In the genomic region with DNA sequence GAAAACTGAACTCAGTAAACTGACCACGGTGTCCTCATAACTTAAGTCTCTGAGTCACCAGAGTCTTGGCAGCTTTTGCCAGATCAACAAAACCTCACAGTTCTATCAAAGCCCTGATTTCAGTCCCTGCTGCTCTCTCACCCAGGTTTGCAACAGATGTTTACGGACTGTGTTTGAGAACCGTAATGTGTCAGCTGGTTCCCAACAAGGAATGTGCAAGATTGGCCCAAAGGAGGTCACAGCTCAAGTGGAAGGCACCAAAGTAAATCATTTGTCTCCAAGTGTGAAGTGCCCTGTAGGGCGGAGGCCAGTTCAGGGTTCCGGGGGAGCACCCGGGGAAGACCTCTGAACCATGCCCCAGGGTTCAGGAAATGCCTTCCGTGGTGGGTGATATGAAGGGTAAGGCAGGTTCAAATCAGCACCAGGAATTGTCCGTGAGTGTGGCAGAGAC, we compare ENCODE assay signal across 9 mouse cellular contexts. TPM values are rescaled to one million over a fixed set of nuclear protein-coding genes. Genes with fewer than 3 reads are reported as not detected.
A peak's percentile ranks its signal among the peaks of the same experiment; 100 is the strongest.
DNase-seq lines count a peak whose midpoint lies in the region; ATAC-seq and TF ChIP-seq lines count a peak whose summit lies in the region.
"Had no signal": no experiment of that assay in that cellular context is flagged by ENCODE, and none has a peak within 500 bp of the region (broad histone marks: within the 10 kb centered on the region; RNA-seq: fewer than 3 reads in every experiment).

No protein-coding gene starts in this region.

- WGBS in heart, postnatal 0 days, result 53% methylated on average over 8 of the region's 8 CpGs
- 51% methylated on average over 8 of the region's 8 CpGs for WGBS in limb, embryonic 10.5 days

- H3K36me3 ChIP-seq in heart, postnatal 0 days (replicated peaks; ENCODE audit: control insufficient read depth, insufficient read depth, low read length), result no peaks in the 10 kb centered on the region
- no peaks in the 10 kb centered on the region for H3K36me3 ChIP-seq in limb, embryonic 10.5 days
- H3K36me3 ChIP-seq: midbrain, embryonic 12.5 days had no signal

- H3K9ac ChIP-seq in heart, postnatal 0 days (replicated peaks; ENCODE audit: low read depth, low read length), result no peak overlapping the region
- H3K9ac ChIP-seq: midbrain, embryonic 12.5 days had no signal

- H3K4me3 ChIP-seq in heart, postnatal 0 days (ENCODE audit: low read depth, low read length), result no peak overlapping the region
- H3K4me3 ChIP-seq in limb, embryonic 10.5 days, result no peak overlapping the region
- H3K4me3 ChIP-seq: midbrain, embryonic 12.5 days had no signal

- no peaks in the 10 kb centered on the region for H3K27me3 ChIP-seq in heart, postnatal 0 days (ENCODE audit: control insufficient read depth, insufficient read depth, low read length)
- no peaks in the 10 kb centered on the region for H3K27me3 ChIP-seq in limb, embryonic 10.5 days (ENCODE audit: low read depth, poor library complexity, severe bottlenecking)
- H3K27me3 ChIP-seq: midbrain, embryonic 12.5 days had no signal

- peak overlapping the region; percentile 70 for H3K27ac ChIP-seq in heart, postnatal 0 days (ENCODE audit: low read depth)
- peak overlapping the region; percentile 74 for H3K27ac ChIP-seq in limb, embryonic 10.5 days

- TF ChIP-seq POLR2A in brain, embryonic 14.5 days (IDR thresholded peaks at IDR 0.05; ENCODE audit: borderline replicate concordance, extremely low read depth, insufficient read depth, insufficient read length, poor library complexity, severe bottlenecking), result no peak

- no peaks in the 10 kb centered on the region for H3K9me3 ChIP-seq in heart, postnatal 0 days (replicated peaks; ENCODE audit: control insufficient read depth, low read length)
- no peaks in the 10 kb centered on the region for H3K9me3 ChIP-seq in limb, embryonic 10.5 days (replicated peaks)
- H3K9me3 ChIP-seq: midbrain, embryonic 12.5 days had no signal

- peaks cover 19% of the 10 kb centered on the region for H3K4me1 ChIP-seq in heart, postnatal 0 days (ENCODE audit: control insufficient read depth, insufficient read depth)
- peaks cover 22% of the 10 kb centered on the region for H3K4me1 ChIP-seq in limb, embryonic 10.5 days

- TF ChIP-seq EP300 in heart, postnatal 0 days (IDR thresholded peaks at IDR 0.05; ENCODE audit: low read depth), result no peak

- TF ChIP-seq CTCF in brain, embryonic 14.5 days (IDR thresholded peaks at IDR 0.05; ENCODE audit: borderline replicate concordance, extremely low read depth, insufficient read depth, insufficient read length), result no peak
- no peak for TF ChIP-seq CTCF in heart, postnatal 0 days (IDR thresholded peaks at IDR 0.05; ENCODE audit: low read depth)

- DNase-seq in adrenal gland, adult 2 months, result peak; percentile 70
- no peak for DNase-seq in adrenal gland, postnatal 4 days (ENCODE audit: low spot score in 2 of 2)
- DNase-seq in brain, embryonic 14.5 days (ENCODE audit: low read depth), result peak; percentile 53
- peak; percentile 48 for DNase-seq in heart, postnatal 0 days (ENCODE audit: low spot score)
- no peak for DNase-seq in limb, embryonic 10.5 days (ENCODE audit: low spot score)
- DNase-seq in spleen, postnatal 14 days (ENCODE audit: low spot score in 2 of 2), result no peak
- no peak for DNase-seq in frontal cortex, postnatal 25 days (ENCODE audit: low spot score in 2 of 2)
- DNase-seq in embryo, embryonic 9.5 days (ENCODE audit: extremely low spot score), result no peak

- peak; percentile 38; the same call in 1 of the 2 replicates for ATAC-seq in heart, postnatal 0 days (ENCODE audit: insufficient read depth, low read depth)

- no peak overlapping the region for H3K4me2 ChIP-seq in heart, postnatal 0 days (ENCODE audit: low read depth, low read length)
- H3K4me2 ChIP-seq: midbrain, embryonic 12.5 days had no signal

RNA-seq across cellular contexts. Expression of gene Kdm7a, which starts 36.9 kb away (rescaled TPM):
- total RNA-seq in adrenal gland, adult 2 months (2021), result 10 to 100 TPM; 12.2 to 16.2 TPM
- 0.78 and 0.99 TPM in 2 replicates for polyA plus RNA-seq in adrenal gland, adult 2 months (2012; rRNA removed)
- total RNA-seq in adrenal gland, postnatal 4 days (2021), result 10 to 100 TPM; 15.3 to 17.6 TPM
- 7.1 and 9.6 TPM in 2 replicates for polyA plus RNA-seq in brain, embryonic 14.5 days (2012; rRNA removed)
- 9.0 and 10.1 TPM in 2 replicates for total RNA-seq in heart, postnatal 0 days (2014; rRNA removed; ENCODE audit: low replicate concordance)
- polyA plus RNA-seq in heart, postnatal 0 days (2015; fragmentation: Nextera tagmentation; extraction: Ambion mirVana), result 3.5 and 4.0 TPM in 2 replicates
- polyA plus RNA-seq in limb, embryonic 10.5 days (2016; fragmentation: Nextera tagmentation; extraction: Ambion mirVana), result 8.1 and 9.3 TPM in 2 replicates

Comparison
In these comparisons a context has a peak if more than half of its experiments do, and no peak if none do; other contexts are left out.
1. DNase-seq: peak in adrenal gland, adult 2 months (single experiment), brain, embryonic 14.5 days (single experiment) and heart, postnatal 0 days (single experiment); none in adrenal gland, postnatal 4 days (0 of 2), limb, embryonic 10.5 days (single experiment), spleen, postnatal 14 days (0 of 2), frontal cortex, postnatal 25 days (0 of 2) and embryo, embryonic 9.5 days (single experiment).